Mouse (Mus musculus) hindbrain, embryonic 14.5 days (tissue): Measurements from ENCODE around the gene Pllp. TPM values are rescaled to one million over a fixed set of nuclear protein-coding genes. Genes with fewer than 3 reads are reported as not detected.
A peak's percentile ranks its signal among the peaks of the same experiment; 100 is the strongest.

Source experiments
- ATAC-seq: fragments of 200-750 bp; cut with Nextera tagmentation; 2 replicates; pipeline ENCODE4 v1.8.0; 2017; ENCODE audit warnings: moderate number of reproducible peaks, mild to moderate bottlenecking, moderate TSS enrichment, moderate library complexity; ENCODE audit not compliant: low FRiP score
- DNase-seq: peaks from one replicate; pipeline ENCODE4 v3.0.0-alpha.2; 2015; ENCODE audit warnings: low spot score
- H3K27ac ChIP-seq: fragments of 300-500 bp; sonication (generic); 2 replicates; pipeline ENCODE4 v1.5.1; 2014; ENCODE audit warnings: mild to moderate bottlenecking, moderate library complexity
- H3K27me3 ChIP-seq: fragments of 300-500 bp; sonication (generic); 2 replicates; pipeline ENCODE4 v1.6.1; 2014; ENCODE audit warnings: mild to moderate bottlenecking, low read length, mixed read lengths; ENCODE audit not compliant: control insufficient read depth, insufficient read depth
- H3K36me3 ChIP-seq: fragments of 300-500 bp; sonication (generic); replicated peaks from 2 replicates; pipeline ENCODE4 v1.6.1; 2014; ENCODE audit not compliant: control insufficient read depth, insufficient read depth
- H3K4me1 ChIP-seq: fragments of 300-500 bp; sonication (generic); replicated peaks from 2 replicates; pipeline ENCODE4 v1.6.1; 2014; ENCODE audit warnings: antibody characterized with exemption, low read length, mixed read lengths; ENCODE audit not compliant: control insufficient read depth, insufficient read depth
- H3K4me2 ChIP-seq: fragments of 300-500 bp; sonication (generic); replicated peaks from 2 replicates; pipeline ENCODE4 v1.6.1; 2014; ENCODE audit warnings: mild to moderate bottlenecking, moderate library complexity
- H3K4me3 ChIP-seq: fragments of 300-500 bp; sonication (generic); replicated peaks from 2 replicates; pipeline ENCODE4 v1.5.1; 2014; ENCODE audit warnings: mild to moderate bottlenecking, low read length
- H3K9ac ChIP-seq: fragments of 300-500 bp; sonication (generic); 2 replicates; pipeline ENCODE4 v1.6.1; 2014
- H3K9me3 ChIP-seq: fragments of 300-500 bp; sonication (generic); 2 replicates; pipeline ENCODE4 v1.6.1; 2016; ENCODE audit warnings: low read length; ENCODE audit not compliant: control insufficient read depth
- WGBS: fragments of 180-500 bp; shearing (Covaris S2); extraction: QIAGEN DNeasy Blood & Tissue Kit; methylation state at CpG from one replicate; pipeline ENCODE4 v1.1.7; 2014; 5-methylcytosine and 5-hydroxymethylcytosine counted together
- polyA plus RNA-seq: library from polyadenylated mRNA; unstranded; fragments of >200 nt; fragmentation: Nextera tagmentation; extraction: Ambion mirVana; gene quantifications from 2 replicates; pipeline ENCODE4 v1.2.1, GENCODE M21; 2014

Gene Pllp
- polyA plus RNA-seq, 1 experiment from 2014 or later: 2.0 TPM

GRCm38 (mm10) chr8:94705581-94706245 lies 9.6 kb upstream of the Pllp start:
- H3K36me3 ChIP-seq: no peaks in the 10 kb centered on the region
- no peaks in the 10 kb centered on the region for H3K27me3 ChIP-seq
- no peak overlapping the region for H3K9ac ChIP-seq
- DNase-seq: no peak
- ATAC-seq: no peak
- no peaks in the 10 kb centered on the region for H3K4me1 ChIP-seq
- no peaks in the 10 kb centered on the region for H3K9me3 ChIP-seq
- no peak overlapping the region for H3K4me3 ChIP-seq
- H3K4me2 ChIP-seq: no peak overlapping the region
- no peak overlapping the region for H3K27ac ChIP-seq
- 86% methylated on average over 10 of the region's 10 CpGs for WGBS

- H3K4me3 ChIP-seq: peak overlapping the region; percentile 45
- no peaks in the 10 kb centered on the region for H3K27me3 ChIP-seq
- peak overlapping the region; percentile 63 for H3K9ac ChIP-seq
- H3K27ac ChIP-seq: peak overlapping the region; percentile 79
- no peaks in the 10 kb centered on the region for H3K36me3 ChIP-seq
- H3K9me3 ChIP-seq: no peaks in the 10 kb centered on the region
- no peak for ATAC-seq
- 15% methylated on average over 9 of the region's 9 CpGs for WGBS
- peak overlapping the region; percentile 54 for H3K4me2 ChIP-seq
- no peak for DNase-seq
- H3K4me1 ChIP-seq: no peaks in the 10 kb centered on the region
Measured at GRCm38 (mm10) chr8:94704669-94704984, 8.5 kb upstream of the Pllp start.

GRCm38 (mm10) chr8:94703972-94704668 lies 8.0 kb upstream of the Pllp start:
- H3K27me3 ChIP-seq: no peaks in the 10 kb centered on the region
- H3K36me3 ChIP-seq: no peaks in the 10 kb centered on the region
- H3K27ac ChIP-seq: peak overlapping the region; percentile 79
- no peaks in the 10 kb centered on the region for H3K4me1 ChIP-seq
- ATAC-seq (peak; percentile 92), DNase-seq (peak; percentile 100)
- under 1% methylated on average over 35 of the region's 35 CpGs for WGBS
- peak overlapping the region; percentile 63 for H3K9ac ChIP-seq
- H3K4me2 ChIP-seq: peak overlapping the region; percentile 54
- no peaks in the 10 kb centered on the region for H3K9me3 ChIP-seq
- peak overlapping the region; percentile 50 for H3K4me3 ChIP-seq

- peak overlapping the region; percentile 50 for H3K4me3 ChIP-seq
- peak overlapping the region; percentile 52 for H3K4me2 ChIP-seq
- no peaks in the 10 kb centered on the region for H3K4me1 ChIP-seq
- WGBS: under 1% methylated on average over 35 of the region's 35 CpGs
- no peaks in the 10 kb centered on the region for H3K36me3 ChIP-seq
- DNase-seq (peak; percentile 87), ATAC-seq (peak; percentile 85)
- H3K9me3 ChIP-seq: no peaks in the 10 kb centered on the region
- H3K9ac ChIP-seq: peak overlapping the region; percentile 61
- peaks cover under 1% of the 10 kb centered on the region; the same call in 1 of the 2 replicates for H3K27me3 ChIP-seq
- peak overlapping the region; percentile 80 for H3K27ac ChIP-seq
Measured at GRCm38 (mm10) chr8:94702844-94703813, 7.1 kb upstream of the Pllp start.

- Histone ChIP-seq H3K4me1 (no peaks in the 10 kb centered on the region), H3K4me2 (peak overlapping the region; percentile 52), H3K27ac (no peak overlapping the region), H3K9me3 (no peaks in the 10 kb centered on the region), H3K27me3 (peaks cover 8% of the 10 kb centered on the region), H3K9ac (no peak overlapping the region), H3K4me3 (peak overlapping the region; percentile 50; the same call in 1 of the 2 replicates), H3K36me3 (no peaks in the 10 kb centered on the region)
- DNase-seq (no peak), ATAC-seq (no peak)
- WGBS: 67% methylated on average over 3 of the region's 3 CpGs
Measured at GRCm38 (mm10) chr8:94702156-94702555, 6.1 kb upstream of the Pllp start.

- Histone ChIP-seq H3K27ac (no peak overlapping the region), H3K27me3 (peaks cover 25% of the 10 kb centered on the region), H3K9ac (no peak overlapping the region), H3K4me3 (no peak overlapping the region), H3K4me1 (peaks cover 8% of the 10 kb centered on the region), H3K4me2 (no peak overlapping the region), H3K36me3 (no peaks in the 10 kb centered on the region), H3K9me3 (no peaks in the 10 kb centered on the region)
- 88% methylated on average over 4 of the region's 4 CpGs for WGBS
- DNase-seq (no peak), ATAC-seq (no peak)
Measured at GRCm38 (mm10) chr8:94700421-94700935, 4.4 kb upstream of the Pllp start.

GRCm38 (mm10) chr8:94699366-94699765 lies 3.3 kb upstream of the Pllp start:
- H3K36me3 ChIP-seq: no peaks in the 10 kb centered on the region
- no peak overlapping the region for H3K4me2 ChIP-seq
- no peak overlapping the region for H3K27ac ChIP-seq
- peaks cover 9% of the 10 kb centered on the region for H3K4me1 ChIP-seq
- no peaks in the 10 kb centered on the region for H3K9me3 ChIP-seq
- H3K9ac ChIP-seq: no peak overlapping the region
- peaks cover 36% of the 10 kb centered on the region for H3K27me3 ChIP-seq
- DNase-seq (no peak), ATAC-seq (no peak)
- 66% methylated on average over 16 of the region's 16 CpGs for WGBS
- H3K4me3 ChIP-seq: no peak overlapping the region

GRCm38 (mm10) chr8:94697956-94698355 lies 1.9 kb upstream of the Pllp start:
- Histone ChIP-seq H3K4me2 (no peak overlapping the region), H3K4me1 (peaks cover 9% of the 10 kb centered on the region), H3K9ac (no peak overlapping the region), H3K27me3 (peaks cover 50% of the 10 kb centered on the region), H3K9me3 (no peaks in the 10 kb centered on the region), H3K27ac (no peak overlapping the region), H3K4me3 (no peak overlapping the region), H3K36me3 (no peaks in the 10 kb centered on the region)
- no peak for DNase-seq
- 84% methylated on average over 6 of the region's 6 CpGs for WGBS
- ATAC-seq: no peak

GRCm38 (mm10) chr8:94696566-94696965 lies 488 bp upstream of the Pllp start:
- H3K9me3 ChIP-seq: no peaks in the 10 kb centered on the region
- DNase-seq (no peak), ATAC-seq (no peak)
- H3K9ac ChIP-seq: no peak overlapping the region
- peak overlapping the region; percentile 39 for H3K4me3 ChIP-seq
- no peaks in the 10 kb centered on the region for H3K36me3 ChIP-seq
- peak overlapping the region; percentile 66 for H3K4me2 ChIP-seq
- H3K4me1 ChIP-seq: peaks cover 9% of the 10 kb centered on the region
- H3K27ac ChIP-seq: no peak overlapping the region
- 47% methylated on average over 3 of the region's 3 CpGs for WGBS
- H3K27me3 ChIP-seq: peaks cover 57% of the 10 kb centered on the region
